Mouse (Mus musculus) adrenal gland, adult (tissue): ENCODE results near the gene Clec4g.
"Not testable (repeated sequence)": the region's sequence is repeated elsewhere in the genome, so short reads cannot be mapped to it uniquely, and the experiment has no call there.

Experiments
- DNase-seq, 2 experiments: peaks; one replicate each; pipeline ENCODE4 v3.0.0; 2022 to 2023; ENCODE audit warnings: low spot score in 1 of 2; ENCODE audit not compliant: inconsistent age in 2 of 2

Clec4g gene

DNA sequence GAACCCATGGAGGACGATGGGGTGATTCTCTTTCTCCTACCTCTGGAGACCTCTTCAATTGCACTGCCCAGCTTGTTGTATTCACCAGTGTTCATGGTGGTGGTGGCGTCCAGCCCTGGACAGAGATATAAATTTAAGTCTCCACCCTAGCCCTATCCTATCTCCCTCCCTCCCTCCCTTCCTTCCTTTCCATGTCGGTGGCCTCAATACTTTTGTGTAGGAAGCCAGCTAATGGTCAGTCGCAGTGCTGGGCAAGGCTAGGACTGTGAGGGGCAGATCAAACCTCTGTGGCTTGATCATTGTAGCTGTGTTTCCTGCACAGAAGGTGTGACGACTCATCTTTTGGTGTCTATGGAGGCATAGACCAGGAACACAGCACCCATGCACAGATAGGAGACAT lies at the start of gene Clec4g:
TSS of gene Clec4g (minus strand) at position 101 of the 400 bp plus-strand sequence.
- no peak for DNase-seq

DNA sequence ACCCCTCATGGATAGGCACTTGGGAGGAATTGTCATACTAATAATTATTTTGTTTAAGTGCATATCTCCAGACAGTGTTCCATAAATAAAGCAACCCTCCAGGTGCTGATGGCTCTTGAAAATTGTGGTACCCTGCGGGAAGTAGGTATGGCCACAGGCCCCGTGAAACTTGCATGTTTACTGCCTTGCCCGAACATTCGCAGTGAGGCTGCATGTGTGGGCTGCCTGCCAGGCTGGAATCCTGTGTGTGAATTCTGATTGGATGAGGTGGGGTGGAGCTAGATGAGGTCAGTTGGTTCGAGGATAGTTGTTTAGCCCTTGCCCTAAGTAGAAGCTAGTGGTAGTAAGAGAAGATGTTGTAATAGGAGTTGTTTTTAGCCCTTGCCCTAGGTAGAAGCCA lies 48.2 kb upstream of the Clec4g start:
- not testable (repeated sequence) for DNase-seq

DNA sequence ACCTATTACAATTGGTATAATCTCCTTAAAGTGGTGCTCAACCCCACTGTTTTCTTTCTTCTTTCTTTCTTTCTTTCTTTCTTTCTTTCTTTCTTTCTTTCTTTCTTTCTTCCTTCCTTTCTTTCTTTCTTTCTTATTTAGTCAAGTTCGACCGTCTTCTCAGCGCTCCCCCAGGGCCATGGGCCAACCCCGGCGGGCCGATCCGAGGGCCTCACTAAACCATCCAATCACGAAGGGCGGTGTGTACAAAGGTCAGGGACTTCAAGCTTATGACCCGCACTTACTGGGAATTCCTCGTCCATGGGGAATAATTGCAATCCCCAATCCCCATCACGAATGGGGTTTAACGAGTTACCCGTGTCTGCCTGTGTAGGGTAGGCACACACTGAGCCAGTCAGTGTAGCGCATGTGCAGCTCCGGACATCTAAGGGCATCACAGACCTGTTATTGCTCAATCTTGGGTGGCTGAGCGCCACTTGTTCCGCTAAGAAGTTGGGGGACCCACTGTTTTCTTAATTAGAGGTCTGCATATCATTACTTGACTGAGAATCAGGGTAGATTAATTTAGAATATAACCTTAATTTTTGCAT lies 33.9 kb upstream of the Clec4g start:
- peak; percentile 37 to 48 for DNase-seq

DNA sequence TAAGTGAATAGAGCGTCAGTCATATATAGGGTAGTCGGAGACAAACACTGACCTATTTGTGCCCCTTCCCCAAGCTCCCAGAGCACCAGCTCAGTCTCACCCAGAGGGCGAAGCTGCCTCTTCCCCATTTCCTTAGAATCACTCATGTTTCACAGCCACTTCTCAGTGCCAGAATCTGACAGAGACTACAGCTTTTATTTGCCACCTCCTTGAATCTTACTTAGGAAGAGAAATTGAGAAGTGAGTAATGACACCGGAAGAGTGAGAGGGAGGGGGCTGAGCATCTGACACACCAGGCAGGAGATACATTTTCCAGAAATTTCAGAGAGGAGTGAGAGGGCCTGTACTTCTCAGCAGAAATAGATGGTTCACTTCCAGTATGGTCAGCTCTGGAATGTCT lies 28.3 kb upstream of the Clec4g start, which contains the start of gene Cd209a:
TSS of gene Cd209a (minus strand) at position 224 of the 400 bp plus-strand sequence.
- DNase-seq: no peak

DNA sequence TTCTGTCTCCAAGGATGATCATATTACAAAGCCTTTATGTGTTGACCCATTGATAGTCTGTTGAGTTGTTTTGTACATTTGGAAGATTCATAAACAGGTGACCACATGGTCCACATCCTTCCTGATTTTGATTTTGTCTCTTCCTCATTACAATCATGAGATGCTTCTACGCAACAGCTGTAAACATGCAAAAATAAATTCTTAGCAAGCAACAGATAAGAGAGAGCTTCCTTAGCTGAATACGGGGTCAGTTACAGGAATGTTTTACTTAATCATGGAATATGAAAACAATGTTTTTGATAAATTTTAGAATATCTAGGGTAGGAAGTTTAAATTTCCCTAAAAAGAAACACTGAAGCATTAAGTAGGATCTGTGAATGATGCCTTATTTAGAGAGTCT lies 16.5 kb upstream of the Clec4g start:
- DNase-seq: no peak

GRCm38 (mm10) chr8:3735599-3735998 lies 15.1 kb upstream of the Clec4g start:
- no peak for DNase-seq

- no peak for DNase-seq
These were observed 13.6 kb upstream of the Clec4g start for GRCm38 (mm10) chr8:3734084-3734483.

GRCm38 (mm10) chr8:3721041-3721440 lies 590 bp upstream of the Clec4g start:
- no peak for DNase-seq

GRCm38 (mm10) chr8:3718559-3718958 lies 1.9 kb downstream of the Clec4g start:
- DNase-seq: peak; percentile 61 to 87

DNA sequence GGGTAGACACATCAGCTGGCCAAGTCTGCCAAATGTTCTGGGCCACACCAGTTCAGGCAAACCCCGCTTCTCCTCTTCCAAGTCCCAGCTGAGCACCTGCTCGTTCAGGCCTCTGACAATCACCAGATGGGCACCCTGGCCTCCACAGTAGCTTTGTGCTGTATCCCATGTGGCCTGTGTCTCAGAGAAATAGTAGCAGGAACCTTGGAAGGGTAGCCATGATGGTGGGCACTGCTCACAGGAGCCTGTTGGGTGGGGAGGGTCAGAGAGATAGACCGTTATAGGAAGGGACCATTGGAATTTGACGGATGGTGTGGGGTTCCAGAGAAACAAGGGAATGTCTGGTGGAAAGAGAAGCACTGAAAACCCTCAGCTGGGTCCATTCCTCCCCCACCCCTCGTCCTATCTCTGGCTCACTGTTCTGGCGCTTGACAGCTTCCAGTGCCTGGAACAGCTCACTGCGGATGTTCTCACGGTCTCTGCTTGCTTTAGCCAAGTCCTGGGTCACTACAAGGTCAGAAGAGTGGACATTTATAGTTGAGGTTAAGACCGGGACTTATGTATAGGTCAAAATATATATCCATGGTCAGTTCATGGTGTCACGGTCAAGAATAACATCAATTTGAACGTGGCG lies 3.0 kb downstream of the Clec4g start:
- DNase-seq: no peak

- no peak for DNase-seq
These were observed 8.8 kb downstream of the Clec4g start for GRCm38 (mm10) chr8:3711646-3712045.

DNA sequence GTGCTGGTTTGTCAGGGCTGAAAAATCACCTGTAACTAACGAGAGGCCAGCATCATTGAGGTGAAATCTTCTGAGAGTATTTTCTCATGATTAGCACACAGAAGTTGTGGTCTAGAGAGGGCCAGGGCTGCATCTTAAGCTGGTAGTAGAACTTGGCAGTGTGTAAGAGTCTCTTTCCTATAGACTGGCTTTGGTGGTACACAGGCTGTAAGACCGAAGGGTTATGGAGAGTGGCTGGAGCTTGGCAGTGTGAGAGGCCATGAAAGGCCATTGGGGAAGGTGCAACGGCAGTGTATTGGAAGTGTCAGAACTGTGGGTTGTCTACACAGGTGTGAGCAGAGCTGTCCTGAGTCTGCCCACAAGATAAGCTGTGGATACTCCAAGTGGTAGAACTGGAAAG lies 10.1 kb downstream of the Clec4g start:
- no peak for DNase-seq

DNA sequence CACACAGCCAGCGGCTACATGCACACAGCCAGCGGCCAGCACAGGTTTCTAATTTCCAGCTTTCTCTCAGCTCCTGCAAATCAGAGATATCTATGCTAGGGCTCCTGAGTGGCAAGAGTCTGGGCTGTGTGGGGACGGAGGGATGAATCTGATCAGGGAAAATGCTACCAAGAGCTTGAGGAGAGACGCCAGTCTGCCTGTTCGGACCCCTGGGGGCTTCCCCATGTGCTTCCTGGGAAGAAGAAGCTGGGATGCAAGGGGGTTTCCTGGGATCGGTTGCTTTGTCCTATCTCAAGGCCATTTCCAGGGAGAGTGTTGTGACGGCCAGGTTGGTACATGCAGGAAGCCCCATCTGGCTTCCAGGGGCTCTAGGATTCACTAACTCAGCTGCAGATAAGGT lies 12.8 kb downstream of the Clec4g start:
- no peak for DNase-seq

GRCm38 (mm10) chr8:3705711-3706110 lies 14.7 kb downstream of the Clec4g start:
- peak in 1 of 2 experiments; percentile 44 for DNase-seq

GRCm38 (mm10) chr8:3701491-3701890 lies 19.0 kb downstream of the Clec4g start:
- no peak for DNase-seq

DNA sequence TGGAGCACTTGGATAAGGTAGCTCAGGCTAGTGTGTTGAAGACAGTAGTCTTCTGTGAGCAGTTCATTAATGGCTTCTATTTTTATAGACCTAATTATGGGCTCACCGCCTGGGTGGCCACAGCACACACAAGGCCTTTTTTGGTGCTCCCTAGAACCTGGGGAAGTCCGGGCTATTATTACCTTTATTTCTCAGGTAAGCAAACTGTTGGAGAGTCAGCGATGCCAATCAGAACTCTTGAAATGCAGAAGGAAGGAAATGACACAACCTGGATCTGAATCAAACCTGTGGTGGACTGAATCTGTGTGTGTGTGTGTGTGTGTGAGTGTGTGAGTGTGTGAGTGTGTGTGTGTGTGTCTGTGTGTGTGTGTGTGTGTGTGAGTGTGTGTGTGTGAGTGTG lies 26.3 kb downstream of the Clec4g start, which contains the start of gene Fcer2a:
TSS of gene Fcer2a (minus strand) at position 55 of the 400 bp plus-strand sequence.
- no peak for DNase-seq

DNA sequence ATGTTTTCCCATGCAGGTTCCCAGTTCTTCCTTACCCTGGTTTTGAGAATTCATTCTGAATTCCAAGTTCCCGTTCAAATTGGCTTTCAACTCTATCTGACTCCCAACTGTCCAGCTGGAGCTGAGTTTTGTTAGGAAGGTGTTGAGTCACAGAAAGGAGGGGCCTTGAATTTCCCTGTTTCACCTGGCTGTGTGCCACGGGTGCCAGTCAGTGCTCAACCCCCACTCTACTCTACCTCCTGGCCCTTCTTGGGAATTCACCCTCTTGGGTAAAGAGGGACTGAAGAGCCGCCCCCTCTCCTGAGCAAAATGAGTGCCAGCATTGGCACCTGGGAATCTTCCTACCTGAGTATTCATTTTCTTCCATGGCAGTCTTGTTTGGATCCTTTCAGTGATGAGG lies 29.7 kb downstream of the Clec4g start:
- no peak for DNase-seq

DNA sequence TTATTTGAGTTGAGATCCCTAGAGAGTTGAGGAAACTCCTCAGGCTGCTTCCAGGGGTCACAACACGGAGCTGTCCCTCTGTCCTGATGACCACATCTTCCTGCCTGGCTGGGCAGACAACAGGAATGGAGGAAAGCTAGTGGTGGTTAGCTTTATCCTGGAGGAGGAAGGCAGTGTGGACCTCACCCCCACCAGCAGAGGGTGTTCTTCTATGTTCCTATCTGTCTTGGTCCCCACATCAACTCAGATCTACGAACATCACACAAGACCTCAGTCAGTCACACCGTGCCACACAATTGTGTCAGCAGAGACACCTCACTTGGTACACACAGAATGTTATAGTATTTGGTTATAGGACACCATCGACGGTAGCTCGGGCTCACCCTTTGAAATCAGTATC lies 32.9 kb downstream of the Clec4g start:
- no peak for DNase-seq

GRCm38 (mm10) chr8:3685422-3685821 lies 35.0 kb downstream of the Clec4g start:
- DNase-seq: no peak

DNA sequence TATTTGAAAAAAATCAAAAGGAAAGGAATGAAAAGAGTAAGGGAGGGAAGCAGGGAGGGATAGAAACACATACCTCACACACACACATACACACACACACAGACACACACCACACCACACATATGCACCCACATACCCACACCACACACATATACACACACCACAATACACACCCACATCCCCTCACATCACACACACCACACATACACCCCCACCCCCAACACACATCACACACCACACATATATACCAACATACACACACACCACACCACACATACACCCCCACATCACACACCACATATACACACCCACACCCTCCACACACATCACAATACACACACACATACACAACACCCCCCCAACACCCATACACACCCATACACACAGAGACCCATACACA lies 35.9 kb downstream of the Clec4g start:
- DNase-seq: no peak

DNA sequence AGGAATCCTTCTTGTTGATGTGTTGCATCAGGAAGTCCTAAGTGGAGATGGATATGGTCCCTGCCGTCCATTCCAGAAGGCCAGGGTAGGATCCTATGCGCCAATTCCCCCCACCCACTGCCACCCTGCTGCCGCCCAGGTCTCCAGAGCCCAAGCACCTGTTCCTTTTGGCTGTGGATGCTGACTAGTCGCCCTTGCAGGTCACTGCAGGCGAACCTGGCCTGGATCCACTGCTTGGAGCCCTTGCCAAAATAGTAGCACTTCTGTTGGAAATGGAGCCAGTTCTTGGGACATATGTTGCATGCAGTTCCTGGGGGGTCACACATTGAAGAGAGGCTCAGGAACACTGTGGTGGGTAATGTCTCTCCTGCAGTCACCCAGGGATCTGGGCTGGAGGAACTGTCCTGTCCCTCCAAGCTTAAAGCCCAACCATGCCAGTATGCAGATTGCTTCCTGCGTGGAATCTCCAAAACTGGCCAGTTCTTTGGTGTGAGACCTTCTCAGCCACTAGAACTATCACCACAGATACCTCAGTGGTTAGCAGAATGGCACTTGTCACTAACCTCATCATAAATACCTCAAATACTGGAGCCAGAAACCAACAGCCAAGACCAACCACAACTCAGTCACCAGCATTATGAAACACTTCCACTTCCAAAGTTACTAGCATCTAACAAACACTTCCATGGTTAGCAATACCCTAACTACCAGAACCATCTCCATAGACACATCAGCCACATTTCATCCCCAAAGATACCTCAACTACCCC lies 36.9 kb downstream of the Clec4g start:
- no peak for DNase-seq

GRCm38 (mm10) chr8:3682435-3682834 lies 38.0 kb downstream of the Clec4g start:
- DNase-seq: no peak
